Mouse (Mus musculus) C2C12 (cell line): ENCODE data around the gene Rab40c.

Experiments used
- CTCF ChIP-seq: IDR thresholded peaks from one replicate; pipeline ENCODE4 v1.5.1; 2011; ENCODE audit not compliant: control insufficient read depth, insufficient read depth, insufficient read length
- MAX ChIP-seq: IDR thresholded peaks from one replicate; pipeline ENCODE4 v1.6.1; 2011; ENCODE audit warnings: mild to moderate bottlenecking, control low read depth
- MYOD1 ChIP-seq: IDR thresholded peaks from one replicate; pipeline ENCODE4 v1.6.1; 2011; ENCODE audit warnings: low read depth; ENCODE audit not compliant: control insufficient read depth, insufficient read length

- TF ChIP-seq CTCF (no peak), MAX (no peak), MYOD1 (no peak)
Measured at GRCm38 (mm10) chr17:25951225-25951802, 31.8 kb upstream of the Rab40c start.
